Mouse (Mus musculus) kidney, adult 2 months (tissue): ENCODE measurements around the gene Fbxo47.

Experiments used
- CTCF ChIP-seq: fragments of 200-500 bp; conservative IDR thresholded peaks from 2 replicates; pipeline ENCODE4 v1.5.1; 2011; ENCODE audit warnings: low read depth, mild to moderate bottlenecking, control low read depth, low read length, moderate library complexity, mixed read lengths; ENCODE audit not compliant: insufficient read depth, insufficient read length
- POLR2A ChIP-seq: fragments of 200-500 bp; IDR thresholded peaks from one replicate; pipeline ENCODE4 v1.6.1; 2011; ENCODE audit warnings: low read depth, low read length, control low read depth

DNA sequence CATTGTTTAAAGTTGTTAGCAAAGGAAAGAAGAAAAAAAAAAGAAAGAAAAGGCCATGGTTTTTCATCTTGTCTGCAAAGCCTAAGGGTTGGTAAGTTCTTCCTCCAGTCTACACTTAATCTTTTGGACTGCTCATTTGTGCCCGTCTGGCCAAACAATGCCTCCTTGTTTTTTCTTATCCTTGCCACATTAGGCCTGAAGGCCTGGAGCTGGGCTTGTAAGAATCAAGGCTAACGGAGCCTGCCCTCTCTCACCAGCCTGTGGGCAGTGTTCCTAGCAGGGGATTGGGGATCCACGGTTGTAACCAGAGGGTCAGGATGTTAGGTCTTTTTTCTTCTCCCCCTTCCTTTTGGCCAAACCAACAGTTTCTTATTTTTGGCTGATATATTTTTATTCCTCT lies 73.0 kb downstream of the Fbxo47 start:
- TF ChIP-seq CTCF (no peak), POLR2A (no peak)
